Mouse (Mus musculus): ENCODE measurements around the gene Tfap2a. TPM values are rescaled to one million over a fixed set of nuclear protein-coding genes. Genes with fewer than 3 reads are reported as not detected.

The Tfap2a gene
- total RNA-seq, 2 experiments from 2014 or later, result not detected

DNA sequence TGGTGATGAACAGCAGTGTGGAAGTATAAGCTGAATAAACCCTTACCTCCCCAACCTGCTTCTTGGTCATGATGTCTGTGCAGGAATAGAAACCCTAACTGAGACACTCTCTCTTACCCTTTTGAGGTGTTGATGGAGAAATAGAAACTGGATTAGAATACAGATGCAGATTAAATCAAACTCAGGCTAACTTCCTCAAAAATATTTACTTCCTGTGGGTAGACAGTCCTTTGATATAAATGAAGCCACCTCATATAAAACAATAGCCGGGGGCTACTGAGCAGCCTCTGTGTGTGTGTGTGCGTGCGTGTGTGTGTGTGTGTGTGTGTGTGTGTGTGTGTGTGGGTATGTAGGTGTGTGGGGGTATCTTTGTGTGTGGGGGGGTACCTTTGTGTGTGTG lies 52.4 kb downstream of the Tfap2a start:
- no peak for DNase-seq

GRCm38 (mm10) chr13:40676730-40677129 lies 61.4 kb downstream of the Tfap2a start:
- DNase-seq, result no peak
- intact Hi-C loops (cut with DNase I; ENCODE audit: low total_unique reads), result no loop called here

More for the DNA sequence above, 52.4 kb downstream of the Tfap2a start:
- intact Hi-C loops (cut with DNase I; ENCODE audit: low total_unique reads), result no loop called here

Other genes starting within 250 kb of the Tfap2a start
- gene Gcnt2, start 121.4 kb upstream of the Tfap2a start, total RNA-seq (2021), result 1 to 10 TPM; 3.9 to 5.8 TPM

Data from gastrocnemius, postnatal 14 days (tissue).